Mouse (Mus musculus): Measurements from ENCODE around the gene Sycp1. TPM values are rescaled to one million over a fixed set of nuclear protein-coding genes. Genes with fewer than 3 reads are reported as not detected.

Gene Sycp1
- polyA plus RNA-seq, 1 experiment from 2014 or later: not detected

- Histone ChIP-seq H3K36me3 (ENCODE audit: control insufficient read depth, insufficient read depth, low read length) (no peaks in the 10 kb centered on the region), H3K4me3 (ENCODE audit: low read depth, low read length) (no peak overlapping the region), H3K4me2 (ENCODE audit: low read depth, low read length) (no peak overlapping the region), H3K9me3 (ENCODE audit: control insufficient read depth, low read length) (no peaks in the 10 kb centered on the region), H3K4me1 (ENCODE audit: control insufficient read depth, insufficient read depth, low read length) (no peaks in the 10 kb centered on the region), H3K27me3 (ENCODE audit: control insufficient read depth, insufficient read depth, low read length) (no peaks in the 10 kb centered on the region), H3K27ac (ENCODE audit: low read depth, low read length) (no peak overlapping the region), H3K9ac (replicated peaks; ENCODE audit: low read depth, low read length) (no peak overlapping the region)
- no peak for ATAC-seq (ENCODE audit: low read depth)
- 37% methylated on average over 4 of the region's 4 CpGs for WGBS
Observed at GRCm38 (mm10) chr3:102787369-102787768, 148.5 kb downstream of the Sycp1 start.

GRCm38 (mm10) chr3:102782618-102783017 is 153.3 kb downstream of the Sycp1 start, which contains the start of gene Tshb:
Tshb (minus strand) TSS chr3:102782718.
- Histone ChIP-seq H3K27ac (ENCODE audit: low read depth, low read length) (no peak within 1 kb of the TSS), H3K4me1 (ENCODE audit: control insufficient read depth, insufficient read depth, low read length) (no peaks in the 10 kb centered on the region), H3K4me2 (ENCODE audit: low read depth, low read length) (no peak within 1 kb of the TSS), H3K4me3 (ENCODE audit: low read depth, low read length) (no peak within 1 kb of the TSS), H3K27me3 (ENCODE audit: control insufficient read depth, insufficient read depth, low read length) (no peaks in the 10 kb centered on the region), H3K9ac (replicated peaks; ENCODE audit: low read depth, low read length) (no peak within 1 kb of the TSS), H3K36me3 (ENCODE audit: control insufficient read depth, insufficient read depth, low read length) (no peaks in the 10 kb centered on the region), H3K9me3 (ENCODE audit: control insufficient read depth, low read length) (no peaks in the 10 kb centered on the region)
- 69% methylated on average over 2 of the region's 2 CpGs for WGBS
- ATAC-seq (ENCODE audit: low read depth): no peak

GRCm38 (mm10) chr3:102773018-102773417 is 162.9 kb downstream of the Sycp1 start:
- no peak overlapping the region for H3K27ac ChIP-seq (ENCODE audit: low read depth, low read length)
- no peaks in the 10 kb centered on the region for H3K4me1 ChIP-seq (ENCODE audit: control insufficient read depth, insufficient read depth, low read length)
- H3K4me2 ChIP-seq (ENCODE audit: low read depth, low read length): no peak overlapping the region
- H3K27me3 ChIP-seq (ENCODE audit: control insufficient read depth, insufficient read depth, low read length): no peaks in the 10 kb centered on the region
- WGBS: 92% methylated on average over 4 of the region's 4 CpGs
- H3K9me3 ChIP-seq (ENCODE audit: control insufficient read depth, low read length): no peaks in the 10 kb centered on the region
- ATAC-seq (ENCODE audit: low read depth): no peak
- no peak overlapping the region for H3K9ac ChIP-seq (replicated peaks; ENCODE audit: low read depth, low read length)
- H3K4me3 ChIP-seq (ENCODE audit: low read depth, low read length): no peak overlapping the region
- no peaks in the 10 kb centered on the region for H3K36me3 ChIP-seq (ENCODE audit: control insufficient read depth, insufficient read depth, low read length)

Other genes starting within 250 kb of the Sycp1 start
- gene Tspan2, start 201.6 kb downstream of the Sycp1 start, polyA plus RNA-seq (2014; fragmentation: Nextera tagmentation; extraction: Ambion mirVana): 15.6 and 16.8 TPM in 2 replicates
- 0.08 and 0.58 TPM in 2 replicates for gene Tshb, start 153.4 kb downstream of the Sycp1 start, polyA plus RNA-seq (2014; fragmentation: Nextera tagmentation; extraction: Ambion mirVana)
- 0.13 TPM in 1 of 2 replicates, not detected in the other for gene Nr1h5, start 28.0 kb upstream of the Sycp1 start, polyA plus RNA-seq (2014; fragmentation: Nextera tagmentation; extraction: Ambion mirVana)
- 68.8 and 72.7 TPM in 2 replicates for gene Sike1, start 59.6 kb upstream of the Sycp1 start, polyA plus RNA-seq (2014; fragmentation: Nextera tagmentation; extraction: Ambion mirVana)
- 454 and 498 TPM in 2 replicates for gene Csde1, start 84.3 kb upstream of the Sycp1 start, polyA plus RNA-seq (2014; fragmentation: Nextera tagmentation; extraction: Ambion mirVana)
- 79.8 and 89.8 TPM in 2 replicates for gene Nras, start 122.2 kb upstream of the Sycp1 start, polyA plus RNA-seq (2014; fragmentation: Nextera tagmentation; extraction: Ambion mirVana)
- gene Ampd1, start 137.9 kb upstream of the Sycp1 start, polyA plus RNA-seq (2014; fragmentation: Nextera tagmentation; extraction: Ambion mirVana): 0.20 TPM in 1 of 2 replicates, not detected in the other
- gene Dennd2c, start 166.5 kb upstream of the Sycp1 start, polyA plus RNA-seq (2014; fragmentation: Nextera tagmentation; extraction: Ambion mirVana): 1.7 and 2.3 TPM in 2 replicates
- 193 and 207 TPM in 2 replicates for gene Bcas2, start 235.6 kb upstream of the Sycp1 start, polyA plus RNA-seq (2014; fragmentation: Nextera tagmentation; extraction: Ambion mirVana)

Data from neural tube, embryonic 14.5 days (tissue).